Mouse (Mus musculus): ENCODE measurements around the gene Ppp1r12c.

The Ppp1r12c gene

DNA sequence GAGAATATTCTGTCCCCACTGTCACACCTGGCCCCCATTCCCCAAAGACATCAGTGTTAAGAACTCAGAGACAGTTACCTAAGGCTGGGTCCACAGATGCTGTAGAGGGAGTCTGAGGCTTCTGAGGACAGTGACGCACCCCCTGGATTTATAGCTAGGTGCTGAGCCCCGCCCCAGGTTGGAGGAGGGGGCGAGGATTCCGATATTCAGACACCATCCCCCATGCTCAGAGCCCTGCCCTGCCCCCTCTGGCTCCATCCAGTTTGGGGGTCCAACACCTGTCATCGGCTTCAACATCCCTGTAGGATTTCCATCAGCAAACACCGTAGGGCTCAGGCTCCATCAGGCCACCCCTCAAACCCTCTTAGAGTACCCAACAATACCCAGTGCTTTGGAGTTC, 14.4 kb upstream of the Ppp1r12c start:
- peak; percentile 92 for DNase-seq

DNA sequence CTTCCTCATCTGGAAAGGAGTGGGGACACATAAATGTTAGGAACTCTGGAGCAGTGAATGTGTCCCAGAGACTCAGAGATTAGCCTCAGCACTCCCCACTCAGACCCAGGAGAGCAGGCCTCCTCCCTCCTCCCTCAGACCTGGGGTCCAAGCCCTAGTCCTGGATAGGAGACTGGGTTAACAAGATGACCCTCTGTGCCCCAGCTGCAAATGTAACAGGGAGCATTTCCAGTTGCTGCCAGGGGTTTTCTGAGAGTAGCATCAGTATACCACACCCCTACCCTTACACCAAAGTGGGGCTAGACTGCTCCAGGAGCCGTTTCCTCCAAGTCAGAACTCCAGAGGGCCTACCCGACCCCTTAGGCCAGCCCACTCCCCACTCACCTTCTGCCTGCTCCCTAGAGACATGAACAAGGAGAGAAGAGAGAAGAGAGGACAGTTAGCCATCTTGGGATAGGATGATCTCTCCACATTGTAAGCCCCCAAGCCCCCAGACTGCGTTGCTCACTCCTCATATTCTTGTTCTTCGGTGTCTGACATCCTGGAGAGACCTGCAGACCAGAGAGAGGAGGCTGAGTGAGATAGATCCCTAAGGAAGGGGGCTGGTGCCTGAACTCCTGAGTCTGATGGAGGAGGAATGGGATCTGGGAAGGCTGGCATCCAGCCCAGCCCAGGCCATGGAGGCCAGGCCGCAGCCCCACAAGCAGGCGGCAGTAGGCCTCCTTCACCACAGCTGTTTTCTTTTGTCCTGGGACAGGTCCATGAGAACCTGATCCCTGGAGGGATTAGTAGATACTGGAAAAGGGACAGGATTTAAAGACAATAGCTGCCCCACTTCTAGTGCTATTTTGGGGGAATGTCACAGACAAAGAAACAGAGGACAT, 12.6 kb upstream of the Ppp1r12c start:
- peak; percentile 93 for DNase-seq

DNA sequence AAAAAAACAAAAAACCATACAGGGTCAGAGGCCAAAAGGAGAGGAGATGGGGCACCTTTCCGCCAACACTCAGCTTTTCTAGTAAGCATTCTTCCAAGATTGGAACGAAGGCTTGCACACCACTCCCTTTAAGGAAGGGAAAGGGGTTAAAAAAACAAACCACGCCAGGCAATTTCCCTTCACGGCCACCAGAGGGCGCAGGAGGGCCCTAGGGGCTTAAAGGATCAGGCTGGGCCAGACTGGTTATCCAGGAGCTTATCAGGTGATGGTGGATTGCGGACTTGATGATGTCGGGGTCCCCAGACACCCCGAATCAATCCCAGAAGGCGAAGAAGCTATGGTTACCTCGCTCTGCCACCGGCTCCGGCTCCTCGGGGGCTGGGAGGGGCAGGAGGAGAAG, 11.8 kb upstream of the Ppp1r12c start:
- peak; percentile 94 for DNase-seq

DNA sequence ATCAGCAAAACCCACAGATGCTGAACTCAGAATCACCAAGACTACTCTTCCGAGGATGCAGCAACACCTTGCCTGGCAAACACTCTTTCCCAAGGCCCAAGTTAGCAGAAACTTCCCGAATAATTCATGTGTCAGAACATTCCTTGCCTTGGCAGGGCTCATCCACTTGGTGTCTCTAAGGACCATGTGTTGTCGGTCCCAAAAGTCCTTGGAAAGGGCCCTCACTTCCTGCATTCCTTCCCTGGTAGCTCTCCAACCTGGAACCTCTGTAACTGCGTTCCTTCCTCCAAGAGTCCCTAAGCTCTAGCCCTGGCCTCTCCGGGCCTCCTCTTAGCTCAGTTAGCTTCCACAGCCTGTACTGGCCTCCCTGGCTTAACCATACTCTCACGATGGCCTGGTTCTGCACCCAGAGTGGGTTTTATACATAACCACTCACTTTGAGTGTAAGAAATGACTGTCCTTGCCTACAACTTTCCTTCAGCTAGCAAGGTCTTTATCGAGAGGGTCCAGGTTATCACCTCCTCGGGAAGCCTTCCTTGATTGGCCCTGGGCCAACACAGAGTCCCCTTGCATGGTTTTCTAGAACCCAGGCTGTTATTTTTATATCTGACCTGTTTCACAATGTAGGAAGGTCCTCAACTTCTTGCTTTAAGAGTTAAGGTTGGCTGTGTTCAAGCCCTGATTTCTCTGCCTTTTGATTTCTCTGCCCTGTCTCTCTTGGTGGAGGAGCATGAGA, 10.2 kb upstream of the Ppp1r12c start:
- DNase-seq = peak; percentile 94

- peak; percentile 98 for DNase-seq
These were observed 8.6 kb upstream of the Ppp1r12c start for GRCm38 (mm10) chr7:4509863-4510608.

DNA sequence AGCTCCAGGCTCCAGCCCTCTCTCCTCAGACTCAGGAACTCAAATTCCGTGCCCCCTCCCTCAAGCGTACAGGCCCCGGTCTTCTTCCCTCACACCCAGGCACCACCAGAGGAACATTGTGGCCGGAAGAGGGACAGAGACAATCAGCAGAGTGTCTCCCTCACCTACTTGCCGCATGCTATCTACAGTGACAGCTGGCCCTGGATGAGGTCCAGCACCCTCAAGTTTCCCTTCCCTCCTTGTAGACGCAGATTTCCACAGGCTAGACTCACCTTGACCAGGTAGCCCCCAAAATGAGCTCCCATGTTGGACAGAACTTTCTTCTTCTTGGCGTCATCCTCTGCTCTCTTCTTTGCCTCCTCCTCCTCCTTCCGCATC, 7.2 kb upstream of the Ppp1r12c start:
- DNase-seq = no peak

- no peak for DNase-seq
These were observed 6.7 kb upstream of the Ppp1r12c start for GRCm38 (mm10) chr7:4508062-4508738.

GRCm38 (mm10) chr7:4507220-4507619, 5.7 kb upstream of the Ppp1r12c start:
- DNase-seq = no peak

- DNase-seq = peak; percentile 95
These were observed 3.4 kb upstream of the Ppp1r12c start for GRCm38 (mm10) chr7:4504646-4505435.

GRCm38 (mm10) chr7:4503858-4504257, 2.4 kb upstream of the Ppp1r12c start:
- DNase-seq = peak; percentile 91

DNA sequence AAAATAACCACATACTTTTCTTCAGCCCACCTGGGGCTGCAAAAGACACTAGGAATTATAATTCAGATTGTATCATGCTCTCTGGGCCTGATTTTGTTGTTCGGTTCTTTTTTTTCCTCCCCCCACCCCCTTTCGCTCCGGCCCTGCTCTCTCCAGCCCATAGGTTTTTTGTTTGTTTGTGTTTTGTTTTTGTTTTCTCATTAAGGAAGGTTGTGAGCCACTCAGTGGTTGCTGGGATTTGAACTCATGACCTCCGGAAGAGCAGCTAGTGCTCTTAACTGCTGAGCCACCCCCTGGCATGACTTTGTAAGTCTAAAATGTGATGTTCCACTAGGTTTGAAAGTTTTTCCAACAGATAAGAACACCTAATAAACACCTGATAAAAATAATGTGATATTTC, 1.6 kb upstream of the Ppp1r12c start:
- DNase-seq = no peak

GRCm38 (mm10) chr7:4502421-4503090, 1.1 kb upstream of the Ppp1r12c start:
- peak; percentile 96 for DNase-seq

DNA sequence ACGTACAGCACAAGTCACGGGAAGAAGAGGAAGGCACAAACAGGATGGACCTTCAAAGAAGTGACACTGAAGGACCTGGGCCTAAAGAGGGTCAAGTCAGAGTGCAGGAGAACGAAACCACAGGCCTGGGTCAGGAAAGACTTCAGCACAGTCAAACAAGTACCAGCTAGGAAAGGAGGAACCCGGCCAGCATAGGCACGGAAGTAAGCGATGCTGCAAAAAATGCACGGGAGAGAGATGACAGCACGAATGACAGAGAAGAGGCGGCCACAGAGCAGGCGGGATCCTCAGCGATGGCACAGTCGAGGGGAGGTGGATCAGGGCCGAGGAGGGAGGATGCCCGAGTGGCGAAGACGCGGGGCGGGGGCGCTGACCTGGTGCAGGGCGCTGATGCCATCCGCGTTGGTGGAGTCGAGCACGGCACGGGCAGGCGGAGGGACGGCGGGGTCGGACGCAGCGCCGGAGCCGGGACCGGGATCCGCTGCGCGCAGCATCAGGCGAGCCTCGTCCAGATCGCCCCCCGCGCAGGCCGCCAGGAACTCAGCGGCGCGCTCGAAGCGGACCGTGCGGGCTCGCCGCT, 498 bp downstream of the Ppp1r12c start:
- peak; percentile 96 for DNase-seq

- DNase-seq = peak; percentile 92
These were observed 2.4 kb downstream of the Ppp1r12c start for GRCm38 (mm10) chr7:4499034-4499433.

- peak; percentile 99 for DNase-seq
These were observed 3.2 kb downstream of the Ppp1r12c start for GRCm38 (mm10) chr7:4498251-4498650.

DNA sequence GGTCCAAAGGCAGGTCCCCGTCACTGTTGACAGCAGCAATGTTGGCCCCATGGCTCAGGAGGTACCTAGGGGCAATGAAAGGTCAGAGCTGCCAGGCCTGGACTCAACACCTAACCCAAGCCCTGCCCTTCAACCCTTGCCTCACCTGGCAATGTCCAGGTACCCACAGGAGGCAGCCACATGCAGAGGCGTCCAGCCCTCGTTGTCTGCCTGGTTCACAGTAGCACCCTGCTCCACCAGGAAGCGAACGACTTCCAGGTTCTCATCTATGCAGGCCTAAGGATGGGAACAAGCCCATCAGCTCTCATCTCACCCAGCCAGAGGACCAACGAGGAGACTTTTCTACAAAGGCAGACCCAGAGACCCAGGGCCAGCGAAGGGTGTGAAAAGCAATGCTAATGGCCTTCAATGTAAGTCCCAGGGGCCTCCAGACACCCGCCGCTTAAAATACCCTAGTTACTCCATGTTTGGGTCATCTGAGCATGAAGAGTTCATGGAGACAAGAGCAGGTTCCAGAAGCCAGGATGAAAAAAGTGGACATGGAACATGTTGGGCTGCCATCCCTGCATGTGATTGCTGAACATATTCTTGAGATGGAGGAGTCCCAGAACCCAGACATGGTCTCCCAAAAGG, 4.1 kb downstream of the Ppp1r12c start:
- peak; percentile 93 for DNase-seq

DNA sequence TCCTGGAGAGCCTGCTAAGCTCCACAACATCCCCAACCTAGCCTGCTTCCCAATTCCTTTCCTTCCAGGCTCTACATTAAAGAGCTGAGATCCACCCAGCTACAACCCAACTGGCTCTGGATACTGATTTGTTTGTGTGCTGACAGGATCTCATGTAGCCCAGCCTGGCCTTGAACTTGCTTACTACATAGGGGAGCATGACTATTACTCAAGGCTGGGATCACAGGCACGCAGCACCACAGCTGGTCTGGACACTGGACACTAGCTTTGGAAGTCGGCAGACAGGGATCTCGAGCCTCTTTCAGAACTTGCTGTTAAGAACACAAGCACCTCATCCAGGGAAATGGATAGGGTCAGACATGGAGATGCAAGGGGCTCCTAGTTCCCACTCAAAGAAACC, 5.0 kb downstream of the Ppp1r12c start:
- no peak for DNase-seq

GRCm38 (mm10) chr7:4493991-4494390, 7.5 kb downstream of the Ppp1r12c start:
- DNase-seq = peak; percentile 89

DNA sequence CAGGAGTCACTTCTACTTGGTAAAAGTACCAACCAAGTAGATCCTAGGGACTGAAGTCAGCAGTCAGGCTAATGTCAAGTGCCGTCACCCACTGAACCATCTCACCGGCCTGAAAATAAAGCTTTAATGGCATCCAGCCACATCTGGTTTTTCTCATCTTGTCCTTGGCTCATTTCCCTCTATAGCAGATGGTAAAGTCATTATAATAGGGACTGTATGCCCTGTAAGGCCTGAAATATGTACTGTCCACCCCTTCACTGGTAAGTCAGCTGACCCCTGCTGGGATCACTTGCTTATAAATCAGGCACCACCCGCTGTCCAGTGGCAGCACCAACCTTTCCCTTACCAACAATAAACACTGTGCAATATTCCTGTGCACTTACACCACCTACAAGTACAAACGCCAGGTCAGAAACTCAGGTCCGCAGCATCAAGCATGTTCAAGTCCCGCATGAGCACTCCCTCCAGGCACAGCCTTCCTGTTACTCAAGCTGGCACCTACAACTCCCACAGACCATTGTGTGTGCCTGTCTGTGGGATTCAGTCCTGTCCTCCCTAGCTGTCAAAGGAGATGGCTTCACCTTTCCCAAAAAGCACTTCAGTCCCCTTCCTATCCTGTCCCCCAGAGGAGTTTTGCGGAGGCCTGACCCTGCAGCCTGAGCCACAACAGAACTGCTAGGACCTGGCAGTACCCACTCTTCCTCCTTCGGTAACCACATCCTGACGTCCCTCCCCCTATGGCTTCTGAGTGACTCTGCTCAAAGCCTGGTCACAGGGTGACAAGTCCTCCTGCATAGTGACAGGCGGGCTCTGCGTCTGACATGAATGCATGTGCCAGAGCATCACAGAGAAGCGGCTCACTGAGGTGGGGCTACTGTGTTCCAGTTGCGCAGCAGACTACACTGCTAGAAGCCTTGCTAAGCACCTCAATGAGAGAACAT, 8.9 kb downstream of the Ppp1r12c start:
- peak; percentile 96 for DNase-seq

All from heart, adult 11 months (tissue).